Mouse (Mus musculus): ENCODE results near the gene Morc4. TPM values are rescaled to one million over a fixed set of nuclear protein-coding genes. Genes with fewer than 3 reads are reported as not detected.

The Morc4 gene
- polyA plus RNA-seq, 1 experiment from 2014 or later: 13.2 TPM

DNA sequence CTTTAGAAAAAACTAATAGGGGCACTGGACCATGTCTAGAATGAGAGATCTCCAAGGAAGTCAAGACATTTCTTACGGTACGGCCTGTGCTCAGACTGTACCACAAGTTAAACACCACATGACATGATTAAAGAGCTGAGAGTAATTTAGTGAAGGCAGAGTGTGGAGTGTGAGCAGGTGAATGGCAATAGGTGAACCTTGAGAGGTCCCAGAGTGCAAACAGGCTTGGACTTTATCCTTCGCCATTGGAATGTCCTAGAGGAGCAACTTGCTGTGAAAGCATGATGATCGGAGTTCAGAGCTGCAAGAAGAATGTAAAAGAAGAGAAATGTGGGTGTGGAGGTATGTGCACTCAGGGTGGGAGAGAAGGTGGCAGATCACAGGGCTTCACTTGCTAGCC, 65.6 kb downstream of the Morc4 start:
- ATAC-seq (ENCODE audit: insufficient number of reproducible peaks, insufficient read depth, low FRiP score, low TSS enrichment, low read depth): no peak
- no peaks in the 10 kb centered on the region for H3K4me1 ChIP-seq (replicated peaks)
- peaks cover 52% of the 10 kb centered on the region for H3K27me3 ChIP-seq
- no peaks in the 10 kb centered on the region for H3K36me3 ChIP-seq
- 90% methylated on average over 4 of the region's 4 CpGs for WGBS
- H3K9me3 ChIP-seq: no peaks in the 10 kb centered on the region
- no peak overlapping the region for H3K27ac ChIP-seq
- H3K9ac ChIP-seq (replicated peaks): no peak overlapping the region
- no peak overlapping the region for H3K4me2 ChIP-seq
- no peak overlapping the region for H3K4me3 ChIP-seq (replicated peaks)

GRCm38 (mm10) chrX:139803028-139803427, 68.4 kb downstream of the Morc4 start:
- peaks cover 43% of the 10 kb centered on the region for H3K27me3 ChIP-seq

GRCm38 (mm10) chrX:139800406-139800878, 71.0 kb downstream of the Morc4 start, which contains the start of gene Cldn2:
Cldn2 (plus strand) TSS chrX:139800828.
- H3K36me3 ChIP-seq: no peaks in the 10 kb centered on the region
- no peaks in the 10 kb centered on the region for H3K4me1 ChIP-seq (replicated peaks)
- no peak within 1 kb of the TSS for H3K9ac ChIP-seq (replicated peaks)
- ATAC-seq (ENCODE audit: insufficient number of reproducible peaks, insufficient read depth, low FRiP score, low TSS enrichment, low read depth): no peak
- H3K27ac ChIP-seq: no peak within 1 kb of the TSS
- H3K9me3 ChIP-seq: no peaks in the 10 kb centered on the region
- 58% methylated on average over 8 of the region's 8 CpGs for WGBS
- H3K4me2 ChIP-seq: no peak within 1 kb of the TSS
- no peak within 1 kb of the TSS for H3K4me3 ChIP-seq (replicated peaks)
- H3K27me3 ChIP-seq: peaks cover 58% of the 10 kb centered on the region

More at GRCm38 (mm10) chrX:139803028-139803427, 68.4 kb downstream of the Morc4 start:
- H3K9ac ChIP-seq (replicated peaks): no peak overlapping the region
- no peaks in the 10 kb centered on the region for H3K4me1 ChIP-seq (replicated peaks)
- no peak for ATAC-seq (ENCODE audit: insufficient number of reproducible peaks, insufficient read depth, low FRiP score, low TSS enrichment, low read depth)
- no peak overlapping the region for H3K27ac ChIP-seq
- H3K9me3 ChIP-seq: no peaks in the 10 kb centered on the region
- 81% methylated on average over 2 of the region's 2 CpGs for WGBS
- H3K4me3 ChIP-seq (replicated peaks): no peak overlapping the region
- no peaks in the 10 kb centered on the region for H3K36me3 ChIP-seq
- H3K4me2 ChIP-seq: no peak overlapping the region

DNA sequence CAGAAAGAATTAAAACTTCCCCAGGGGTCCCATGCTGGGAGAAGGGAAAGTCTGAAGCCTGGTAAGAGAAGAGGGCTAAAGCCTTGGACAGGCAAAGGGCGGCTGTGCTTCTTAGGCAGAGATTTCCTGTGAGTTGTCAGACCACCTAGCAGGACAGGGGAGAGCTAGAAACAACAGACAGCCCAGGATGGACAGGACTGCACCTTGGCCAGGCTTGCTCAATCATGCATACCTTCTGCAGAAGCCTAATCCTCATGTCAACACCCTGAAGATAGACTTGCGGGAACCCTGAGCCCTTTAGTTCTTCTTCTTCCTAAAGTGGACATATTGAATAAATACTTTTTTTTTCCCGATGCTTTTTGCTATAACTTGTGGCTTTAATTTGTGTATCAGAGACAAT, 71.5 kb downstream of the Morc4 start:
- H3K9me3 ChIP-seq: no peaks in the 10 kb centered on the region
- no peak for ATAC-seq (ENCODE audit: insufficient number of reproducible peaks, insufficient read depth, low FRiP score, low TSS enrichment, low read depth)
- H3K4me2 ChIP-seq: no peak overlapping the region
- peaks cover 59% of the 10 kb centered on the region for H3K27me3 ChIP-seq
- H3K36me3 ChIP-seq: no peaks in the 10 kb centered on the region
- no peak overlapping the region for H3K27ac ChIP-seq
- no peak overlapping the region for H3K4me3 ChIP-seq (replicated peaks)
- no peak overlapping the region for H3K9ac ChIP-seq (replicated peaks)
- WGBS: 87% methylated on average over 3 of the region's 3 CpGs
- no peaks in the 10 kb centered on the region for H3K4me1 ChIP-seq (replicated peaks)

GRCm38 (mm10) chrX:139797875-139798274, 73.6 kb downstream of the Morc4 start:
- H3K27me3 ChIP-seq: peaks cover 55% of the 10 kb centered on the region
- no peak overlapping the region for H3K4me3 ChIP-seq (replicated peaks)

GRCm38 (mm10) chrX:139796037-139796436, 75.4 kb downstream of the Morc4 start:
- Histone ChIP-seq H3K4me3 (replicated peaks) (no peak overlapping the region), H3K9me3 (no peaks in the 10 kb centered on the region), H3K27ac (no peak overlapping the region), H3K4me2 (no peak overlapping the region), H3K27me3 (peaks cover 52% of the 10 kb centered on the region), H3K9ac (replicated peaks) (no peak overlapping the region), H3K36me3 (no peaks in the 10 kb centered on the region), H3K4me1 (replicated peaks) (no peaks in the 10 kb centered on the region)
- WGBS: 76% methylated on average over 6 of the region's 6 CpGs
- no peak for ATAC-seq (ENCODE audit: insufficient number of reproducible peaks, insufficient read depth, low FRiP score, low TSS enrichment, low read depth)

More at GRCm38 (mm10) chrX:139797875-139798274, 73.6 kb downstream of the Morc4 start:
- no peaks in the 10 kb centered on the region for H3K9me3 ChIP-seq
- no peak overlapping the region for H3K27ac ChIP-seq
- H3K36me3 ChIP-seq: no peaks in the 10 kb centered on the region
- no peak overlapping the region for H3K9ac ChIP-seq (replicated peaks)
- no peaks in the 10 kb centered on the region for H3K4me1 ChIP-seq (replicated peaks)
- H3K4me2 ChIP-seq: no peak overlapping the region
- 91% methylated on average over 9 of the region's 9 CpGs for WGBS
- ATAC-seq (ENCODE audit: insufficient number of reproducible peaks, insufficient read depth, low FRiP score, low TSS enrichment, low read depth): no peak

DNA sequence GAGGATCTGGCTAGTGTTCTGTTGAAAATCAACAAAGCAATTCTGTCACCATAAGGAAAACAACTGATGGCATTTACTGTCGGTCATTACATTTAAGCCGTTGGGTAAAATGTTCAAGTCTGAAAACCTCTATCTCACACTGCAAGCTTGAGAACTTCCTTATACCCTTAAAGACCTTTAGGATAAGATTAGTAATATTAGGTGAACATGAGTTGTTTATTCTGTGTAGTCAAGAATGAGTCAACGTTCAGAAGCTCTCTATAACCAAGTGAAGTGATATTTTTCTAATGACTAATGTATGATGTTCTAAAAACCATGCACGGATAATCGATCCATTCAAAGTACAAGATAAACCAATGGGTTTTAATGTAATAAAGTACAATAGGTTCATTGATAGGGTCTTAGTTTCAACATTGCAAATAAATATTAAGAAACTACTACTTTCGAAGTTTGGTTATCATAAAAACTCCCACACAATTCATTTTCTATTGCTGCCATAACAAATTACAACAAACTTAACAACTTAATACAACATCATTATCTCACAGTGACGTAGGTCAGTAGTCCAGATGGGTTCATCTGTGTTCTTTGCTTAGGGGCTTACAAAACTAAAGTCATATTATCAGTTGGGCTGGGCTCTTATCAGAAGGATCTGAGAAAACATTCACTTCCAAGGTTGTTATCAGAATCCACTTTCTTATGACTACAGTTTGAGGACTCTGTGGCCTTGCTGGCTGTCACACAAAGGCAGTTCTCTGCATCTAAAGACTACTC, 77.2 kb downstream of the Morc4 start:
- ATAC-seq (ENCODE audit: insufficient number of reproducible peaks, insufficient read depth, low FRiP score, low TSS enrichment, low read depth): no peak

DNA sequence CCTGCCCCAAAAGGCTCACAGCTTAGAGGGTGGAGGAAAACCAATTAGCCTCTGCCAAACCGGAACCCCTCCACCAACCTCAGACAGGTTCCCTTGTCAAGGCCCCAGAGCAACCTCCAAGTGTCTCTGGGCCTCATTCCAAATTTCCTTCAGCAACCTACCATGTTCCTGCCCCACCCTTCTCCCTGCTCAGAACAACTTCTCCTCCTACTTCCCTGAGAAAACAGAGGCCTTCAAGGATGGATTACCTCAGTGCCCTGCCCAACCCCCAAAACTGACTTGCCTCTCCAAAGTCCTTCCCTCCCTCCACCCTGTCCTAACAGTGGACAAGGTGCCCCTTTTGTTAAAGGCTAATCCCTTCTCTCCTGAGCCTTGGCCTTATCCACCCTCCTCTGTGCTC, 85.7 kb downstream of the Morc4 start:
- no peaks in the 10 kb centered on the region for H3K36me3 ChIP-seq
- no peak overlapping the region for H3K27ac ChIP-seq
- H3K4me1 ChIP-seq (replicated peaks): no peaks in the 10 kb centered on the region
- no peak for ATAC-seq (ENCODE audit: insufficient number of reproducible peaks, insufficient read depth, low FRiP score, low TSS enrichment, low read depth)
- no peak overlapping the region for H3K4me2 ChIP-seq
- WGBS: 43% methylated on average over 1 of the region's 1 CpGs
- H3K9ac ChIP-seq (replicated peaks): no peak overlapping the region
- H3K9me3 ChIP-seq: no peaks in the 10 kb centered on the region
- no peak overlapping the region for H3K4me3 ChIP-seq (replicated peaks)
- peaks cover 48% of the 10 kb centered on the region for H3K27me3 ChIP-seq

More for the DNA sequence above, 77.2 kb downstream of the Morc4 start:
- H3K27ac ChIP-seq: no peak overlapping the region
- H3K9ac ChIP-seq (replicated peaks): no peak overlapping the region
- no peaks in the 10 kb centered on the region for H3K9me3 ChIP-seq
- 78% methylated on average over 7 of the region's 7 CpGs for WGBS
- no peaks in the 10 kb centered on the region for H3K4me1 ChIP-seq (replicated peaks)
- no peak overlapping the region for H3K4me3 ChIP-seq (replicated peaks)
- no peaks in the 10 kb centered on the region for H3K36me3 ChIP-seq
- no peak overlapping the region for H3K4me2 ChIP-seq
- H3K27me3 ChIP-seq: peaks cover 49% of the 10 kb centered on the region

GRCm38 (mm10) chrX:139783045-139783422, 88.4 kb downstream of the Morc4 start:
- no peak overlapping the region for H3K4me2 ChIP-seq
- ATAC-seq (ENCODE audit: insufficient number of reproducible peaks, insufficient read depth, low FRiP score, low TSS enrichment, low read depth): no peak
- WGBS: 60% methylated on average over 3 of the region's 3 CpGs
- no peak overlapping the region for H3K9ac ChIP-seq (replicated peaks)
- no peak overlapping the region for H3K27ac ChIP-seq
- H3K36me3 ChIP-seq: no peaks in the 10 kb centered on the region
- H3K9me3 ChIP-seq: no peaks in the 10 kb centered on the region
- no peaks in the 10 kb centered on the region for H3K4me1 ChIP-seq (replicated peaks)
- peaks cover 46% of the 10 kb centered on the region for H3K27me3 ChIP-seq
- H3K4me3 ChIP-seq (replicated peaks): no peak overlapping the region

DNA sequence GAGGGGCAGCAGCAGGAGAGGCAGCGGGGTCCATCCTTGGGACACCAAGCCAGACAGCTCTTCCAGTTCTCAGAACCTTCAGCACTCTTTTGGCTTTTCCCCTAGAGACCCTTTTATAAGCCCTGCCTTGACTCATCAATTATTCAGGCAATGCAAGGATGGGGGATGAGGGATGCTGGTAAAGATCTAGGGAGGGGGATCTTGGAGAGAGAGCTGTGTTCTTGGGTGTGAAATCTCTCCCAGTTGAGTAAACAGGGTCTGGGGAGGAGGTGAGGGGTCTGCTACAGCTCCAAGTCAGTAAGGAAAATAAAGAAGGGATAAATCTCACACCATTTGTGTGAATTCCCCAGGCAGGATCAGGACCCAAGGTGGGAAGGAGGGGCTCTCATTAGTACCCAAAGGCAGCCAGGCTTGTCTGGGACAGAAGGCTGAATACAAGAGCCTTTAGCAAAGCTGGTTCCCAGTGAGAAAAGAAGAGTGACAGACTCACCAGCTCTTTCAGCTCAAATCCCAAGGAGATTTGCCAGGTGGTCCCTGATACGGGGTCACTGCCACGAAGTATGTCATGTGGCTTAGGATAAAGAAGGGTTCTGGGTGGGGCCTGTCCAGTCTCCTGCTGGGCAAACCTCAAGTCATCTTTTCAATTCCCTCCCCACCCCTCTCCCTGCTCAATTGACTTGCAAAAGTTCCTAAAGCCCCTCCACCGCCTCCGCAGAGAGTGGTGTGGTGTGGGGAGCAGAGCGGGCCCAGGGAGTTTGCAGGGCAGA, 89.0 kb downstream of the Morc4 start, which contains the start of gene Ripply1:
Ripply1 (minus strand) TSS at position 76 of the 767 bp plus-strand sequence.
- no peaks in the 10 kb centered on the region for H3K4me1 ChIP-seq (replicated peaks)
- no peak within 1 kb of the TSS for H3K4me3 ChIP-seq (replicated peaks)
- H3K27ac ChIP-seq: no peak within 1 kb of the TSS
- peaks cover 46% of the 10 kb centered on the region for H3K27me3 ChIP-seq
- H3K36me3 ChIP-seq: no peaks in the 10 kb centered on the region
- no peak for ATAC-seq (ENCODE audit: insufficient number of reproducible peaks, insufficient read depth, low FRiP score, low TSS enrichment, low read depth)
- no peak within 1 kb of the TSS for H3K4me2 ChIP-seq
- no peaks in the 10 kb centered on the region for H3K9me3 ChIP-seq
- WGBS: 42% methylated on average over 6 of the region's 6 CpGs
- no peak within 1 kb of the TSS for H3K9ac ChIP-seq (replicated peaks)

DNA sequence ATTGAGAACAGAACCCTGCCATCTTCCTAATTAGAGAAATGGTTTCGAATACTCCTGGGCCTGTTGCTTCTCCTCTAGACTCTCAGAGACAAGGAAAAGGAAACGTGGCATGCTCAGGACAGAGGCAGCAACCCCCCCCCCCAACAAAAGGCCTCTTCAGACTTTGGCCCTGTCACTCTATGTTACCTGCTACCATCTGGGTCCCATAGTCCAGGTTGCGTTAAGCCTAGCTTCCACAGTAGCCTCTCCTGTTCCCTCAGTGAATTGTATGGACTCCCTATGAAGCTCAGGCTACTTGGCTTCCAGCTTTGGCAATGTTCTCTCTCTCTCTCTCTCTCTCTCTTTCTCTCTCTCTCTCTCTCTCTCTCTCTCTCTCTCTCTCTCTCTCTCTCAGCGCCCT, 89.9 kb downstream of the Morc4 start:
- ATAC-seq (ENCODE audit: insufficient number of reproducible peaks, insufficient read depth, low FRiP score, low TSS enrichment, low read depth): no peak
- H3K4me2 ChIP-seq: no peak overlapping the region
- H3K27me3 ChIP-seq: peaks cover 48% of the 10 kb centered on the region
- no peaks in the 10 kb centered on the region for H3K36me3 ChIP-seq
- WGBS: 69% methylated on average over 4 of the region's 4 CpGs
- H3K27ac ChIP-seq: no peak overlapping the region
- H3K9me3 ChIP-seq: no peaks in the 10 kb centered on the region
- no peaks in the 10 kb centered on the region for H3K4me1 ChIP-seq (replicated peaks)
- no peak overlapping the region for H3K4me3 ChIP-seq (replicated peaks)
- no peak overlapping the region for H3K9ac ChIP-seq (replicated peaks)

All from limb, embryonic 12.5 days (tissue).